Mouse (Mus musculus): ENCODE results near the gene H2-M5.
"Not testable (repeated sequence)": the region's sequence is repeated elsewhere in the genome, so short reads cannot be mapped to it uniquely, and the experiment has no call there.

H2-M5 gene

DNA sequence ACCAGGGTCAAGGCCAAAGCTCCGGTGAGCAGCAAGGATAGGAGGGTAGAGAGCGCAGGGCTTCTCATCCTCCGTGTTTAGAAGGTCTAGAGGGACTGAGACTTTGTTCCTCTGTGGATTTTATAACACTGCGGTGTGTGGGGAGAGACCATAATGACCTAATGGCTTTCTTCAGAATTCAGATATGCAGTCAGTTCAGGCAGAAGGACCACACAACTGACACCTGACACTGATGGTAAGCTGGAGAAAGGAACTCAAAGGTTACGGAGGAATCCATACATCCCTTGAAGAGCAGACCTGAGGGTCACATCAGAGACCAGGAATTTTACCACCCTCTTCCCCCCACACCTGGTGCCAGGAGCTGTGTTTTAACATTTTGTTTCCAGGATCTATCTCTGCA, at the start of gene H2-M5:
Gene H2-M5 (minus strand): TSS at position 101 of the 400 bp plus-strand sequence.
- DNase-seq = no peak

DNA sequence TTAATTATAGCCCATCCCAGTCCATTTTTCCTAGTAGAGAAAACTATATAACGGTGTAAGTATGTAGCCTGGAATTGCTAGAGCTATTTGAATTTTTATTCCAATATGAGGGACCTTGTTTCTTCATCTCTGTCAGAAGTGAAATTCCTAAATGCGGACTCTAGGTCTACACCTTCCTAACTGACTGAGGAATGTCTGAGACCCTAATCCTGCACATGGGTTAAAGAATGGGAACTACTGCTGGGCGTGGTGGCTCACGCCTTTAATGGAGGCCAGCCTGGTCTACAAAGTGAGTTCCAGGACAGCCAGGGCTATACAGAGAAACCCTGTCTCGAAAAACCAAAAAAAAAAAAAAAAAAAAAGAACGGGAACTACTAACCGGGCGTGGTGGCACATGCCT, 39.8 kb upstream of the H2-M5 start:
- DNase-seq = no peak

DNA sequence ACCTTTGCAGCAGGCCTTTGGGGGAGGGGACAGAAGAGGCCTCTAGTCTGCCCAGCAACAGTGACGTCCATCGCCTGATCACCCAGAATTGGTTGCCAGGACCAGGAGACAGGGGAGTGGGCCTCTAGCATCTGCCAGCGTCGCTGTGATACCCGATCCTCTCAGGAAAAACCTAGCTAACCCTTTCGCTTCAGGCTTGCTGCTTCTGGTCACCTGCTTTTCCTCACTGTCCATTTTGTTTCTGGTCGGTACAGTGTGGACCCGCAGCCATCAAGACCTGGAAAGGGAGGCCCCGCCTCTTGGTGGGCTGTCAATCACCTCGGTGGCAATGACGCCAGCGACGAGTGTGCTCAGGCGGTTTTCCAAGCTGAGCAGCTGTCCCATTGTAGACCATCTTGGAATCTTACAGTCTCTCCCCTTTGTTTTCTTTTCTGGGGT, 39.4 kb upstream of the H2-M5 start:
- DNase-seq = peak; percentile 93

DNA sequence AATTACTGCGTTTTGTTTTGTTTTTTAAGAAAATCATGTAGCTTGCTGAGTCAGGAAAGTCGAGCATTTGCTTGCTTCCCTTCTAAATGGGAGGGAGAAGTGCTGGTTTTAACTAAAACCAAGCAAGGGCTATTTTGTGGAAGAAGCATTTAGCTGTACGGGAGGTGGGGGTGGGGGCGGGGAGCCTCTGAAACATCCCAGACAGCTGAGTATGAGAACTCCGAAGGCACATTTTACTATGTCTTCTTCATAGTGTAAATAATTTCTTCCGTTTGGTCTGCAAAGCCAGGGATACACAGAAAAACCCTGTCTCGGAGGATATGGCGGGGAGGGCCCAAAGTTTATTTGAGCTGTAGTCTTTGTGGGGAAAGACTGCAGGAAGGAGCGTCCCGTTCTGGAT, 38.9 kb upstream of the H2-M5 start:
- no peak for DNase-seq

DNA sequence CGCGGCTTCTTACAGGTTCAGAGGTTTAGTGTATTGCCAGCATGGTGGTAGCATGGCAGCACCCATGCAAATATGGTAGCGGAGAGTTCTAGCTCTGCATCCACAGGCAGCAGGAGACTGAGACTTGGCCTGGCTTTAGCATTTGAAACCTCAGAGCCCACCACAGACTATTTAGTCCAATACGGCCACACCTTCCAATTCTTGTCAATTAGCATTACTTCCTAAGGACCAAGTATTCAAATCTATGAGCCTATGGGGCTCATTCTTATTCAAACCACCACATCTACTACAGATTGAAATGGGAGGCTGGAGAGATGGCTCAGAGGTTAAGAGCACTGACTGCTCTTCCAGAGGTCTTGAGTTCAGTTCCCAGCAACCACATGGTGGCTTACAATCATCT, 38.1 kb upstream of the H2-M5 start:
- no peak for DNase-seq

DNA sequence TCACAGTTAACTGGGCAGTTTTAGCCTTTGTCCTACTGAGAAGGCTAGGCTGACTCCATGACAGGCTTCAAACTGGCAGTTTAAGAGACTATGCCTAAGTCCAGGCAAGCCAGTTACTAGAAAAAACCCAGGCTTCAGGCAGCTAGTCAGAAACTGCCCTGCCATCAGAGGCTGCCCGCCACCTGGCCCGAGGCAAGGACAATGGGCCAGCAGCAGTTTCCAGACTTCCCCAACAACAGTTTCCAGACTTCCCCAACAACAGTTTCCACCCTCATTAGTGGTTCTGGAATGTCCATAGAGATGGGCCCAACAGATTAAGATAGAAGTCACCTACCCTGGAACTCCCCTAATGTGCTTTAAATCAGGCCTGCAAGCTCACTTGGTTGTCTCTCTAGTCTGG, 37.1 kb upstream of the H2-M5 start:
- no peak for DNase-seq

DNA sequence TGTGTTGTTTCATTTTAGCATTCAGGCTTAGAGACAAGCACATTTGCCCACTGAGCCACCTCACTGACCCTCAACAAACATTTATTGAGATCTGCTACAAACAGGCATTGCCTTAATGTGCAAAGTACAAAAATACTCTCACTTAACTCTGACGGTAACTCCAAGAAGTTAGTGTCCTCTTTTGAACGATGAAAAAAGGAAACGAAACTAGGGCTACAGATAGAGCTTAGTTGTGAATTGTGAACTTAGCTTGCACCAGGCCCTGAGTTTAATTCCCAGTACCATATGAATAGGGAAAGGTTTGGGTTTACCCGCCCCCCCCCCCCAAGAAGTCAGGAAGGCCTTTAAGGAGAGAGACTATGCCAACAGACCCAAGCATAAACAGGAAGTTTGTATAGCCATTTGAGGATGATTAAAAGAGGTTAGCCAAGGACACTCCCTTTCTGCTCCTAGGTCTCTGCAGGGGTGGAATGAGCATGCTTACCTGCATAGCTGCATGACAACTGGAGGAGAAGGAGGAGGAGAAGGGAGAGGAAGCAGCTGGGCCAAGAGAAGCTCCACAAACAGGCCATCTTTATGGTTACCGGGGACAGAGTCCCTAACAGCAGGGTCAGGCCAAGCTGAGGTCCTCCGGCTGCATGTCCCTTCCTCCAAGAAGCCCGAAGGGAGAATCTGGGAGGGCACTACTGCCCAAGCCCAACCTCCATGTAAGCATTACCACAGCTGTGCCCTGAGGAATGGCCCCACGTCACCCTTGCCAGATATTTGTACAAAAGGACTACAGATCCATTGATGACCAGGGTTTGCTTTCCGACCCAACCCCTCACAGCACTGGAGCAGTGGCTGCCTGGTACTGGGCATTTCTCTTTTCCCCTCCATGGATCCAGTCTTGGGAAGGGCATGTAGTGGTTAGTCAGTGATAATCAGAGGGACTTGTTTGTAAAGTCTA, 33.6 kb upstream of the H2-M5 start, which contains the start of gene Mog:
Gene Mog (minus strand): TSS at position 771 of the 949 bp plus-strand sequence.
- no peak for DNase-seq

DNA sequence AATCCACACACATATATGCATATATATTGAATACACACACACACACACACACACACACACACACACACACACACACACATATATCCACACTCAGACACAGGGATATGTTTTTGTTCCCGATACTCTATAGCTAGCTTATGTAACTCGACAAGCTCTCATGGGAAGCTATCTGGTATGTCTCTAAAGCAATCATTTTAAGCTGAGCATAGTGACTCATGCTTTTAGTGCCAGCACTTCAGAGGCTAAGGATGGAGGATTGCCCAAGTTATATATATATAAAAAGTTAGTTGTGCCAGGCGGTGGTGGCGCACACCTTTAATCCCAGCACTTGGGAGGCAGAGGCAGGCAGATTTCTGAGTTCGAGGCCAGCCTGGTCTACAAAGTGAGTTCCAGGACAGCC, 29.9 kb upstream of the H2-M5 start:
- not testable (repeated sequence) for DNase-seq

DNA sequence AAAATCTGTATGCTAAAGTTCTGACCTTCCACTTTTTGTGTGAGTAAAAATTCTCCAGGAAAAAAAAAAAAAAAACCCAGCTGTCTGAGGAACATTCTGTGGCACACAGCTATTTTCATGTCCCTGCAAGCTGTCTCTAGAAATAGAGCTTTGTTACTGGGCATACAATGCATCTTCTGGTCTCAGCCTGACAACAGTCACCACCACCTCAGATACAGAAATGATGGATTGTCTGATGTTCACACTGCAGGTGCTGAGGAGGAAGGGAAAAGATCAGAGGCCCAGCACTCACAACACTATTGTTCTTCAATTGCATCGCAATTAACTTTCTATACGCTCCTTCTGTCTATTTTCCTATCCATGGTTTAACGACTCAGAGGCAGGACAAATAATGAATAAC, 29.0 kb upstream of the H2-M5 start:
- no peak for DNase-seq

DNA sequence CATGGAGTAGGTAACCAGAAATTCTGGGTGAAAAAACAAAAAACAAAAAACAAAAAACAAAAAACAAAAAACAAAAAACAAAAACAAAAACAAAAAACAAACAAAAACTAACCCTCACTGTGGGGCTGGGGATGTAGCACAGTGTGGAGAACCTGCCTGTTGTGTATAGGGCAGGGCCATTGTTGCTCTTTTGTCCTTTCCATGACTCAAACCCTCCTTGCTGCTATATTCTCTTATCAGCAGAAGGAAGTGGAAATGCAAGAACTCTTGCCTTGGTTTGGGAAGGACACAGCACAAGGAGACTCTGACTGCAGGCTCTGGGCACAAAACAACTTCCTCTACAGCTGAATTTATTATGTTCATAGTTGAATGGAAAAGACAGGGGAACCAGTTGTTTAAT, 27.0 kb upstream of the H2-M5 start:
- no peak for DNase-seq

DNA sequence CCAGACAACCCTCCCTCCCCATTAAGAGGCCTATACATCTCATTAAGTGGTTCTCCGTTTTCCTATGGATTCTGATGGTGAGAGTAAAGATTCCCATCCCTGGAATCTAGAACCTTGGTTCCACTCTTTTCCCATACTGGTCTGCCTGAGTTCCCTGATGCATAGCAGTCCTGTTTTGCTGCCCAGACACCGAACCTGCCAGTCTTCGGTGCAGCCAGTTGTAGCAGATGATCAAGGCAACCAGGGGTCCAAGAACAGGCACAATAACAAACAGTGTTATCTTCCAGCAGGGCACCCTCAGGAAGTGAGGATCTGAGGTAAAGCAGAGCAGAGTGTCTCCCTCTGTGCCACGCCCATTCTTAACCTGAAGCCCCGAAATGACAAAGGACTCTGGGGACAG, 22.8 kb upstream of the H2-M5 start:
- no peak for DNase-seq

DNA sequence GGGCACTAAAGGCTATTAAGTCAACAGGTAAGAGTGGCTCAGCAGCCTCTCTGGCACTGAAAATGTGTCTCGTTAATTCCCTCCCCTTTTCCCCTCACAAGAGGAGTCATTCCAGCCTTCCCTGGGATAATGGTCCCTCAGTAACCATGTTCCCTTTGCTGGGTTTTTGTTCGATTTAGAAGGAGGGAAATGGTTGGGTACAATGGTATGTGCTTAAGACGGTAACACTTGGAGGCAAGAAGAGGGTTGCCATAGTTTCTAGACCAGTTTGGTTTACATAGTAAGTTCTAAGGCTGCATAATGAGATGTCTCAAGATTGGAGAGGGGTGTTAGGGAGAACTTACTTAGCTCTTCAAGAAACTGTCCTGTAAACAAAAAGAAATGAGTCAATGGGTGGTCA, 22.4 kb upstream of the H2-M5 start:
- DNase-seq = no peak

DNA sequence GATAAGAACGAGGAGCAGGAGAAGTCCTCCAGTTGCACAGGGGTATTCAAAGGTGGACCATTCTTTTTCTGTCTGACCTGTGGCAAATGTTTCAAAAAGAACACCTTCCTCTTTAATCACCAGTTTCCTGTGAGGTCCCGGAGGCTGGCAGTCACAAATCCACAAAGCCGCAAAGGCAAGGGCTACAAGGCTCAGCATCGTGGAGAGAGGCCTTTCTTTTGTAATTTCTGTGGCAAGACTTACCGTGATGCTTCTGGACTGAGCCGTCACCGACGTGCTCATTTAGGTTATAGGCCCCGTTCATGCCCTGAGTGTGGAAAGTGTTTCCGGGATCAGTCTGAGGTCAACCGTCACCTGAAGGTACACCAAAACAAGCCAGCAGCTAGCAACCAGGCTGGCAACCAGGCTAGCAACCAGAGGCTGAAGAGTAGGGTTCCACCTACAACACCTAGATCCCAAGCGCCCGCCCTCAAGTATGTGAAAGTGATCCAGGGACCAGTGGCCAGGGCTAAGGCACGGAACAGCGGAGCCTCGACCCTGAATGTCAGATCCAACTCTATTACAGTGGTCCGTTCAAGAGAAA, 20.2 kb upstream of the H2-M5 start:
- DNase-seq = no peak

DNA sequence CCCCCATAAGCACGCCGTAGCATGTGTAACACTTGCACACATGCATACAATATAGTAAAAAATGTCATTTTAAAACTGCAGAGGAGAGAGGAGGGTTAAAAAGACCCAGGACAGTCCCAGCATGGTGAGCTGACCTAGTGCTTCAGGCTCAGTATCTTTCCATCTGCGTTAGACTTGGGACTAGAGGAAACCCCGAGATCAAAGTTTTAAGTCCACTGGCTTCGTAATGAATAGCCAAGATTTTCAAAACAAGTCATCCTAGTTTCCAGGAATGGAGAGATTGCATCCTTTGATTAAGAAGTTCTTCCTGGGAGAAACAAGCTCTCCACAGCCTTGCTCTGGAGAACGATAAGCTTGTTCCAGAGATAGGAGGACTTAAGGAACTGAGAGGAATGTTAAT, 18.8 kb upstream of the H2-M5 start:
- DNase-seq = no peak

DNA sequence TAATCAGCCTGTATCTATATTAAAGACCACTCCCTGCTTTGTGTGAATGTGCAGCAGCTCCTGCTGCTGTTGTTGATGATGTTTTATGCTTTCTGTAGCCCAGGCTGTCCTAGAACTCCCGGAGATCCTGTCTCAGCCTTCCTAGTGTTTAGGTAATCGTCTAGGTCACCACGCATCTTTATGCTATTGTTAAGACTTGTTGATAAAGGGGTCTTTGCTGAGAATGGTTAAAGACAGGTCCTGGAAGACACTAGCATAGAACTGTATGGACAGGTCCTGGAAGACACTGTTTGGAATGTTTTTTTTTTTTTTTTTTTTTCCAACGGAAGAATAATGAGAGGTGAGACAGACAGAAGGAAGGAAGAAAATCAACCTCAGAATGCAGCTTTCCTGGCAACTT, 14.0 kb upstream of the H2-M5 start:
- DNase-seq = no peak

DNA sequence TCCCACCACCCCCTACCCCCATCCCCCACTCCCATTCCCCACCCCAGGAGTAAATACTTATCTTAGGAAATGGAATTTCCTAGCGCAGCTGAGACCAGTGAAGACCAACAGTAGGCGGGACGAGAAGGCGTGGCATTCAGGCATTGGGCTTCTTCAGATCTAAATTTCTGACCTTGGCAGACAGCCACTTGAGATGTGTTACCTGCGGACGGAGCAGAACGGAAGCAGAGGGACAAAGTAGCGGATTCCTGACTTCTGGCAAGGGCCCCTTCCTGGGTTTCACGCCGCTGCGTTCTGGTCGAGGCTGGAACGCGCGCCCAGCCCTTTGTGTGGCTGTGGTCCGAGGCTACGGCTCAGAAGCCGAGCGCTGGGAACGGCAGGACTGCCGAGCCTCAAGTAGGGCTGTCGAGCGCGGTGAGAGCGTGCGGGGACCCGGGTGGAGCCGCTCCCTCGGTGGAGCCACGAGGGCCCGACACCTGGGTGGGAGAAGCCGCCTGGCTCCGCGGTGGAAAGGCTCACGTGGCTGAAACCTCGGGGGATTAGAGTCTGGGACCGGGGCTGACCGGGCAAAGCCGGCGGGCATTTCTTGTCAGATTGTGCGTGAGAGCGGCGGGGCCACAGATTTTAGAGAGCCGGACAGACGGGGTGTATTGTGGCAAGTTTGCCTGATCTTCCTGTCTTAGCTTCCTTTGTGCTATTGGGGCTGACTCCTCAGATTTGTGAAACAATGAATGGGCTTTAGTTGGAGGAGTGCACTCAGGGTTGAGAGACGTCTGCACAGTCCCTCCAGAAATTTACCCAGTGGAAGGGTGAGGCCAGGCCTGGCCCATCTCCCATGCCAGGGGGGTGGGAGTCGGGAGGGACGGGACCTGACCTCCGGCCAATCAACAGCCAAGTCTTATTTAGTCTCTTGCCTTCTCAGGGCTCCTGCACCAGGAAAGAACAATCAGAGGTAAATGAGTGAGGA, 13.3 kb upstream of the H2-M5 start:
- peak; percentile 83 for DNase-seq

DNA sequence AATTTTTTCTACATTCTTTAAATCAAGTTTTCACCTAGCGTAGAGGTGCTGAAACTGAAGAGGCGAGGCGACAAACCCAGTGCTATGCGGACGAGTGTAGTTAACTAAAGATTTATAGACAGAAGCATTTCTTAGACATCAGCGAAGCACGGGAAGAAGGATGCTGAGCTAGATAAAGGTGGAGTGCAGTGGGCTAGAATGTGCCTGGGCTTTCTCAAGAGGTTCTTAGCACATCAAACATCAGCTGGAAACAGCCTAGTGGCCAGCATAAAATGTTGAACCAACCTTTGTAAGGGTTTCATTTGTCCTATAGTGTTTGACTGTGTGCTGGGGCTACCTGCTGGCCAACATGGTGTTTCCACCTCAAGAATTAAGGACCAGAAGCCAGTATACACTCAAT, 11.5 kb upstream of the H2-M5 start, which contains the start of gene Zfp57:
Gene Zfp57 (plus strand): TSS at position 301 of the 400 bp plus-strand sequence.
- no peak for DNase-seq

DNA sequence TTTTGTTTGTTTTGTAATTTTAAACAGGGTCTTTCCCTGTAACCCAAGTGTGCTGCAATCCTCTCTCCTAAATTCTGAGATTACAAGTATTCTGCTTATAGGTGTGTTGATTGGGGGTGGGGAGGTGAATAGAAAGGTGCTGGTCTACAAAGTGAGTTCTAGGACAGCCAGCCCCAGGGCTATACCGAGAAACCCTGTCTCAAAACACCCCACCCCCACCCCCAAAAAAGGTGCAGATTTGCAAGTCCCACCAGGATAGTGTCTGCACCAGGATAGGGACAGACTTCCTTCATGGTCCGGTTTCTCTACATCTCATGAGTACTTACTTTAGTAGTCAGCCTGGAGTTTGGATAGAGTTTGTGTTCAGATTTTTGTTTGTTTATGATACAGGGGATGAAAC, 9.1 kb upstream of the H2-M5 start:
- no peak for DNase-seq

DNA sequence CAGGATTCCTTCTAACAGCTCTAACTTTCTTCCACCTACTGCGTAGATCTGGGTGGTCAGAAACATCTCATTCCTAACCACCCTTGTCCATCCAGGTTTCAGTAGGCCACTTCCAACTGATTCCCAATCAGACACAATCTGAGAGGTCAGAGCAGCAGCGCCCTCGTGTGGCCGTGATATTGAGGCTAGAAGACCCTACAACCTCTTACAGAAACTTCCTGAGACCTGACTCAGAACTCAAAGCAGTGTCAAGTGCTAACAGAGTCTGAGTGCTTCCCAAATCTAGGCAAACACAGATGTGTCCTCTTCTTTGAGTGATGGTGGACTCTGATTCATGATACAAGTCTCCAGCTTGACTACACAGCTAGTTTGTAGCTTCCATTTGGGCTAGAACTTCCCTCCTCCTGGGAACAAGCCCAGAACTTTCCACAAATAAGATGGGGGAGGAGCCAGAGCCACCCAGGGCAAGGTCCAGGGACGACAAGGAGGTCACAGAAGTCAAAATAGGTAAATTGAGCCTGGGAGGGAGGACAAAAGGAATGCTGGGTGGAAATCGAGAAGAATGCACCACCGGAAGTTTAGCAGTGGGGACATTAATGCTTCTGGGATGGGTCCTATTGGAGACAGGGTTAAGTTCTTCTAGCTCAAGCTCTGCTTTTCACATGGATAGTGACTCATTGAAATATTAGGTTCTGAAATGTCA, 7.8 kb upstream of the H2-M5 start:
- peak; percentile 83 for DNase-seq

DNA sequence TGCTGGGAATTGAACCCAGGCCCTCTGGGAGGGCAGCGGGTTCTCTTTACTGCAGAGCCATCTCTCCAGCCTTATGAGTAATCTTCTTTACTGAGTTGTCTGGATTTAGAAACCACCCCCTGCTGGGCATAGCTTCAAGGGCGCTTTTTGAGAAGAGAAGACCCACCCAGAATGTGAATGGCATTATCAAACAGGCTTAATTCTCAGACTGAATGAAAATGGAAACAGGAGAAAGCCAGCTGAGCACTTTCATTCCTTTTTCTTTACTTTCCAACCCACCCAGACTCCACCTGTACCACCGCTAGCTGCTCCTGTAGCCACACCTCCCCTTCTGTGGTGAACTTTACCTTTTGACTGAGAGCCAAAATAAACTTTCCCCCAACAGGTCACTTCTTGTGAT, 6.1 kb upstream of the H2-M5 start:
- DNase-seq = no peak

DNA sequence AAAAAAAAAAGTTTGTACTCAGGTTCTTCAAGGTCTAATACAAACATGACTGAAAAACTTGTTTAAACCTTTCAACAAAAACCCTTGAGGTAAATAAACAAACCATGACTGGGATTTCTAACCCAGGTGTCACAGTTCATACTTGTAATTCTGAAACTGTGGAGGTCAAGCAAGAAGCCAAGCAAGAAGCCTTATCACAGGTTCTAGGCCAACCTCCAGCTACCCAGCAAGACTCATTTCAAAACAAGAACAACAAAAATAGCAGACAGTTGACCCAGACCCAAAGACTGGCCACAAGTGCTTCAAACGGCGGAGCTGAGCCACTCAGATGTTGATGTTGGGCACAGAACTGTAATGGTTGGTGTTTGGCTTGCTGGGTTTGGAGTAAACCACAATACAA, 5.2 kb upstream of the H2-M5 start:
- no peak for DNase-seq

DNA sequence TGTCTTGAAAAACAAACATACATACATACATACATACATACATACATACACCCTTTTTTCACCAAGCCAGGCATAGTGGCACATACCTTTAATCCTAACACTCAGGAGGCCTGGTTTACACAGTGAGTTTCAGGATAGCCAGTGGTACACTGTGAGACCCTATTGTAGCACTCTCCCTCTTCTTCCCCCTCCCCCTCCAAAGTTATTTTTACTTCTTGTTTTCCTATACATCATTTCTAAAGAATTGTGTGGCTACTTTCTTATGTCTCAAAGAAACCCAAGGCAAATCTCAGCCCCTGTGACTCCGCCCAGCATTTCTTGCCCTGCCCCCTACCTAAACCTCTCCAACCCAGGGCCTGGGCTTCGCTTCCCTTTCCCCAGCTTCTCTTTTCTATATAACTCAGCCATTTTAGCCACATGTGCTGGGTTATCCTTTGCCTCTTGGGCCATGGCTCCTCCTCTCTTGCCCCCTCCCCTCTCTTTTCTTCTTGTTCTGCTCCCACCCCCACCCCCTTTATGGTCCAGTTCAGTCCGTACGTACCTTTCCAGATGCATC, 4.5 kb upstream of the H2-M5 start:
- no peak for DNase-seq
